Mouse (Mus musculus): ENCODE results near the gene Pom121l2. TPM values are rescaled to one million over a fixed set of nuclear protein-coding genes. Genes with fewer than 3 reads are reported as not detected.

Gene Pom121l2
- polyA plus RNA-seq, 2 experiments from 2014 or later, result not detected

DNA sequence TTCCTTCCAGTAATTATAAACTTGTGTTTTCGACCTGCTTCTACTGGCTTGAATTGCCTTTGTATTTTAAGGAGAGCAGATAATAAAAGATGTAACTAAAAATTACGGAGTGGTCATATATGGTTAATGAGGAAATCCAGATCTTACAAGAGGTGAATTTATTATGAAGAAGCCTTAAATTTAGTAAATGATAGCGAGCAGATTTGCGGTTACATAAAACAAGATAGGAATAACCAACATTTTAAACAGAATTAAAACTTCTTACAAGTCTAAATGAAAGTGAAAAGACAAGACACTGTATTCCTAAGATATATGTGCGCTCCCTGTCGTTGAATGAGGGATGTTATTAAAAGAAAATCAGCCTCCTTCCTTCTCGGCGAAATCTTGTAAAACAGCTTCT lies 13.9 kb downstream of the Pom121l2 start:
- ATAC-seq, result no peak

DNA sequence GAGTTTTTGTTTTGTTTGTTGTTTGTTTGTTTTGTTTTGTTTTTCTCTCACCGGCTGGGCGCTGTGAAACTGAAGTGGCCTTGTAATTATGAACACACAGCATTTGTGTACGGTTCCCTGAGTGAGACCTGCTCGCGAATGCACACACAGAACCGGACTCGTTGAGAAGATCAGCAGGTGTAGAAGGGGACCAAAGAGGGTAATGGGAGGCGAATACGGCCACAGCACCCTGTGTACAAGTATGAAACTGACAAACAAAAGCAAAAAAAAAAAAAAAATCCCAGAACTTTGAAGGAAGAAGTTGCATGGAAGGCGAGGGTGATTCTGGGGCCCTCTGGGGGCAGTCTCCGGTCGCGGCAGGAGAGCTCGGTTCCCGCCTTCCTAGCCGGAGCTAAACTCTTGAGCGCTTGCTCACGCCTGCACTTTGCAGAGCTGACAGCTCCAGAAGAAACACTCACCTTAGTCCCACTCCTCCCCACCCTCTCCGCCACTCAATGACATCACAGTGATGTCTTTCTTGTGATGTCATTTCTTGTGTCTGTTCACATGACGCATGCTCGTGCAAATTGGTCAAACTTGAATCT lies 14.4 kb downstream of the Pom121l2 start:
- peak; percentile 59 for ATAC-seq

DNA sequence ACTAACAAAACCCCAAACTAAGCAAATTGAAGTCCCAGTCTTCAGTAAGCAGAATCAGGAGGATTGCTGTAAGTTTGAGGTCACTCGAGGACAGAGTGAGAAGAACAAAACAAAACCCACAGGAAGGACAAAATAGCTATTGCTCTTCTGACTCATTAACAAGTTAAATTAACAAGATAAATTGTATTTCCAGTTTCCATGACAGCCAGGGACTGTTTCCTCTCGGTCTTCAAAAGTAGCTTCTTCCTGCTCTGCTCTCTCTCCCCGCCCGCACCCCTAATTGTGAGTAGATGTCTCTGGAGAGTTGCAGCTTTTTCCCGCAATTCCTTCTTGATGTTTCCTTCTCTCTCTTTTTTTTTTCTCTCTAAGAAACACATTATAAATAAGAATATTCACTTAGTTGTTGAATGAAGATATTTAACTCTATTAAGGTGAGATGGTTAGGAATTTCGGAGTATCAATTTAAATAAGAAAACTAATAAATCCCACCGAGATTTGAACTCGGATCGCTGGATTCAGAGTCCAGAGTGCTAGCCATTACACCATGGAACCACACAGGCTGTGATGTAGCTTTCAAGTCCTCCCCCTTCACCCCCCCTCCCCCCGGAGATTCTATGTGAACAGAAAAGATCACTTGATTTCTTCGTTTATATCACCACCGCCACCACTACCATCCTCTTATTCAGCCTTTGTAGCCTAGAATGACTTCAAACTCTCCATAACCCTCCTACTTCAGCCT lies 15.3 kb downstream of the Pom121l2 start:
- ATAC-seq, result peak; percentile 71

DNA sequence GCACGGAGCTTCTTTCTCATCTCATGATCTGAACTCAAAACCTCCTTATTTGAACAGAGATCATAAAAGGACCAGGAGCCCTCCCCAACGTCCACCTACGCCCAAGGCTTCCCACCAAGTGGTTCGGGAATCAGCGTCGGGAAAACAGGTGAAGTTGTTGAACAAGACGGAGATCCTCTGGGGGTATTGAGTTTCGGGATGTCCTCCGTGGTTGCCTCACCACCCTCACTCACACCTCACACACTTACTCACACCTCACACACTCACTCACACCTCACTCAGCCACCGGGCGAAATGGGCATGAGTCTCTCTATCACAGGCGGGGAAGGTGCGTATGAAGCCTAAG lies 15.8 kb downstream of the Pom121l2 start:
- no peak for ATAC-seq

DNA sequence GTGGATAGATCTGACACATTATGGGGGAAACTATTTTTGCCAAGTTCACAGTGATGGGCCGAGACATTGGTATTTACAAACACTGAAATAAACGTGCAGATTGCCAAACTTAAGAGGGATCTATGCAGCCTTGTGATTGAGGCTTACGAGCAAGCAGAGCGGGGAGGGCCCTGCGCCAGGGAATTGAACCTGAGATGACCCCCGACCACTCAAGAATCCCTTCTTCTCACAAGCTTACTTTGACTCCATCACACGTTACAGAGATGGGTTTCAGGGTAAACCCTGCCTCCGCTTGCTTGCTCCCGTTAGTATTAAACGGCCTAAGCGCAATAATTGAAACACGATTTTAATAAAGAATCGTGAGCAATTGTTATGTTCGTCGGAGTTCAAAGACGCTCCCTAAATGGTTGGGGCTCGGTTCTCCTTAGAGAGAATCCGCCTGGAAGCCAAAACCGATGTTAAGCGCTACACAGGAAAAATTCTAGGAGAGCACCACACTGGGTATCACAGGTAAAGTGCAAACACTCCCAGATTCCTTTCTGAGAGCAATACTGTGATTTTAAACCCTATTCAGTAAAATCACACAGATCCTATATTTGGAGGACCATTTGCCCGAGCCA lies 16.3 kb downstream of the Pom121l2 start:
- ATAC-seq, result no peak

DNA sequence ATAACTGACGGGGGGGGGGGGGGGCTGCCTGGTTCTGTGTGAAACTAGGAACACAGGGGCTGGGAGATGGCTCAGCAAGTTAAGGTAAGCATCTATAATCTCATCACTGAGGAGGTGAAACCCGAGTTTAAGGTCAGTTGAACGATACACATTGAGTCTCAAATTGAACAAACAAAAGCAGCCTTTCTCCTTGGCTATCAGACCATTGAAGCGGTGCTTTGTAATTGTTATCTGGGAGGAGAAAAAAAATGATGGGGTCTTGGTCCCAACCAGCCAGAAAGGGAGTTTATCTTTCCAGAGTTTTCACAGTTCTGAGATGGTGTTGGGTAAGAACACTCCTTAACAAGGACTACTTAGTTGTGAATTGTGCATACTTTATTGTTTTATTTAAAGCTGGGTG lies 16.8 kb downstream of the Pom121l2 start:
- no peak for ATAC-seq

DNA sequence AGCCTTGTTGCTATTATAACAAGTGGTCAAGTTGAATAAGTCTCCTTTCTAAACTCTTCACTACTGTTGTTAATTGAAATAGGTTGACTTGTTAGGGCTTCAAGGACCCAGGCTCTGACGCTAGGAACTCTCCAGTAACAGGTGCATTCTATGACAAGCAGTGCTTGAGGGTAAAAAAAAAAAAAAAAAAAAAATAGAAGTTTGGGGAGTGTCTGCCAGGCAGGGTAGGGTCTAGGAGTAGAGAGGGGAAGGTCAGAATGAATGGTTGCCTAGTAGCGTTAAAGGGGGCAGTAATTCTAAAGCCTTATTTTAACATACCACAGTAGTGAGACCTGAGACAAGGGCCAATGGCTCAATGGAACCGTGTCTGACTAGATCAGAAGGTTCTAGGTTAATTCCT lies 17.4 kb downstream of the Pom121l2 start:
- ATAC-seq, result no peak

DNA sequence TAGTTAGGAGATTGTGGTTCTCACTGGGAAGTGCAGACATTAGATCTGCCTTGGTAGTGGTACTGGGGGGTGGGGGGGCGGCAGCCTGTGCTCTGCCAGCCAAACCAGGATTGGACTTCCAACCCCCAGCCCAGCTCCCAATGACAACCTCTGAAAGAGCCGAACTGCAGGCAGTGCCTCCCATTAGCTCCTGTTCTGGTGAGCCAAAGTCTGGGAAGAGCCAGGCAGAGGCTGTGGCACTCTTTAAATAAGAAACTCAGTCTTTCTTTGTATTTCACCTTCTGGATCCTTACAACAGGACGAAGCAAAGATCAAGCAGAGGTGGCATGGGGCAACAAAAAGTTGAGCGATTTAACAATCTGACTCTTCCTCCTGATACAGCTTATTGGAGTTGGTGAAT lies 18.2 kb downstream of the Pom121l2 start:
- no peak for ATAC-seq

DNA sequence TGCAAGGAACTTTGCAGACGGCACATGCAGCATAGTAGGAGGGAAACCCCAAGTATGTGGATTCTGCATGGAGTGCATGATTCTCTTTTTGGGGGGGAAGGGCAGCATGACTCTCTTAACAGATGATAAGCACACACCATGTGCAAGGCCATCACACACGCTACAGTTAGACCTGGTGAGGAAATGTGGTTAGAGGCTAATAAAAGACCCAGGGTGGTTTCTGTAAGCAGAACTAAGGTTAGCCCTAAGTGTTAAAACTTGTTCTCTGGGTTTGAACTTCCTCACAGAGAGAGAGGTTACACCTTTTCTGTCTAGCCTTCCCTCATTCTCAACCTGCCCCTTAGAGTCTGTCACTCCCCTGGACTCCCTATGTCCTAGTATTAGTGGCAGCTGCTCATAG lies 20.4 kb downstream of the Pom121l2 start:
- no peak for ATAC-seq

DNA sequence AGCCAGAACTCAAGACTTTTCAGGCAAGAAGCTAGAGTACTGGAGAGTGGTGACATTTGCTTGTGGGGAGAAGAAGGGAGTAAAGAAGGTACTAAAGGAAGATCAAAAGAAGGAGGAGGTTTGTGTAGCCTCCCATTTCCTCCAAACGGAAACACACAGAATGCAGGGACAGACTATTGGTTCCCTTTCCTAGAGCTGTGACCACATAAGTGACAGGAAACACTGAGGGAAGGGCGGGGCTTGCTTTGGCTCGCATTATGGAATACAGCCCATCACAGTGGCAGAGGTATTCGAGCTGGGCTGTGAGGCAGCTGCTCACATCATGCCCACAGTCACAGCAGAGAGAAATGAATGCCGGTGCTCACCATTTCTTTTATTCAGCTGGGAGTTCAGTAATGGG lies 20.8 kb downstream of the Pom121l2 start:
- ATAC-seq, result no peak

DNA sequence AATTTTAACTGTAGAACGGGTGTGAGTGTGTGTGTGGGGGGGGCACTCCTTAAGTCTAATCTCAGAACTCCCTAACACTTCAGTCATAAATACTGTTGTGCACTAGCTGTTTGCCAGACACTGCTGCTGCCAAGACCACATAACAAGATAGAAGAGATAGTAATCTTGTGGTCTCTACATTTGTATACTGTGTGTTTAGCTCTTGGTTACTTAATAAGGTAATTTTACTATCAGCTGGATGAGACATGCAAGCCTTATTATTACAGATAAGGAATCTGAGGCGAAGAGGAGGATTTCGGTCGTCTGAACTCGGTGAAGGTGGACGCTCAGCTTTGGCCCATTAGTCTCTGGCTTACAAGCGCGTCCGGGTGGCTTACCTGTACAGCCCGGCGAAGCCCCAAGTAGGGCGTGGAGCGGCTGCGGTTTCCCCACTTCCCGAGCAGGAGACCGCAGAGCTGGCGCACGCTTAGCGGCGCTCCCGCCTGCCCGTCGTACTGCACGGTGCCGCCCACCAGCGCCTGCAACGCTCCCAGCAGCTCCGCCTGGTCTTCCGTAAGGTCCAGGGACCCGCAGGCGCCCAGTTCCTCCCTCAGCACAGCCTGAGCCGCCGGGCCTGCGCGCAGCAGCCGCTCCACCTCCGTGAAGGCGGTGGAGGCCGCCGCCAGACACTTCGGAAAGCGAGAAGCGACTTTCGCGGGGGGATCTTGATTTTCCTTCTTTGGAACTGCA lies 24.8 kb downstream of the Pom121l2 start:
- ATAC-seq, result peak; percentile 75

DNA sequence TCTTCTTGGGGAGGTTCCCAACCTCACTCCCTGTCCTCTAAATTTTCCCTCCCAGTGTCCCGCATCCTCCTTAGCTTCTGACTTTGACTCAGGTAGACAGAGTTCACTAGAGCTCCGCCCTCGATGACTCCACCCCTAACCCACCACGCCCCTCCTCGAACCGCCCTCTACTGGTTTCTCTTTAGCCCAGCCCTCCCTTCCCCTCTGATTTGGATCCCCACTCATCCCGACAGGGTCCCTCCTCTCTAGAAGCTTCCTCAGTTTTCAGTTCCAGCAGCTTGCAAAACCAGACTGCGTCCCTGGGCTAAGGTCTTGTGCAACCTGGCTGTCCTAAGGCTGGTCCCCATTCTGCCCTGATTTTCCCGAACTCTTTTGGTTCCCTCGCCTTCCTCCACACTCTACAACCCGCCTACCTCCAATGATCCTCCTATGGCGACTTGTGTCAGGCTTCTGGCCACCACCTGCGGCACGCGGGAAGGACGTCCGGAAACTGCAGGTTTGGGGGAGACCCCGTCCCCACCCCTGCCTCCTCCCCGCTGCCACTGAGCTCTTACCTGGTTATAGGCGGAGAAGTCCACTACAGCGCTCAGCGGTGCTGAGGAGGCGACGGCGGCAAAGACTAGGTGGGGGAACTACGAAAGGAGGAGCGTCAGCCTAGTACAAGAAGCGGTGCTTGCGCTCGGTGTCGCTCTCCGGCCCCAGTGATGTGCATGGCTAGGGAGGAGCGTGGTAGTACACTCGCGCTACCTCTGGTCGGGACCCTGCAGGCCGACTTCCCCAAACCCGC lies 25.5 kb downstream of the Pom121l2 start:
- ATAC-seq, result peak; percentile 79

DNA sequence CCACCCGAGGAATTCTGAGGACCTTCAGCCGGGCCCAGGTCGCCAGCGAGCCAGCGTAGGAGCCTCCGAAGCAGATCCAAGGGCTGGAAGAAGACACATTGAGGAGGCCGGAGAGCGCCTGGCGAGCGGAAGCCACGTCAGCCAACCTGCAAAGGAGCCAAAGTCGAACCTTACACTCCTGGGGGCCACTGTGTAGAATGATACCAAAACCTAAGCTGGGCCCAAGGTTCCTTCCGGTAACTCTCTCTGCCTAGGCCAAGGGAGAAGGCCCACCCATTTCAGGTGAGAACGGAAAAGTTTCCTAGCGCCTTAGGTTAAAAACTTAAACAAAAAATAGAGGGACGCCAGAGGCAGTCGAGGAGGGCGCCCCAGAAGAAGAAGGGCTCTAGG lies 26.1 kb downstream of the Pom121l2 start:
- no peak for ATAC-seq

DNA sequence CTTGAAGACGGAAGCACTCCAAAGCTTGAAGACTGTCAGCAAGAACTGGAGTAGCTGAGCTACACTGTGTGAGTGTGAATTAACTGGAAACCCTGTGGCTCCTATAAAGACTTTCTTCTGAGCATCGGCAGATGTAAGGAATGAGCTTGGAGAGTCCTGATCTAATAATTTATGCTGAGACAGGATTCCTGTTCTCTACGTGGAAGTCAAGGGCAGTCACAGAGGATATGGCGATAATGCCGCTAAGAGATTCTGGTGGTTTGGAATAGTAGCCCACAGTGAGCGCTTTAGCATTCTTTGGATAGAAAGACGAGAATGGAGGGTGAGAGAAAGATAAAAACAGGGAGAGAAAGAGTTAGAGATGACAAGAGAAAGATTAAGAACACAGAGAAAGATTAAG lies 26.9 kb downstream of the Pom121l2 start:
- no peak for ATAC-seq

DNA sequence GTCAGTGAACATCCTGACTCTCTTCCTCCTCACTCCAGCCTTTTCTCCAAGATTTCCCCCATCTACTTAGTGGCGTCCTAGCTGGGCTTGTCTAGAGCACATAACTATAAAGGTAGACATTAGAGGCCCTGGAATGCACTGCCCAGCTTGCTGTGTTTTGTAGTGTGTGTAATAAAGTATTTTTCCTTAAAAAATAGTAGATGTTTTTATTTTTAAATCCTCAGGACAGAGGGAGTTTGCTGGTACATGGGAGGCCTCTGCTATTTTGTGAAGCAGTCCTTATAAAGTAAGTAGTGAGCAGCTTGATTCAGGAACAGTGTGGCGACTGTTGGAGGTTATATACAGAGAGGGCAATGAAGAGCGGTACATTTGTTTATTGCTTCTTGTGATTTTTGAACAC lies 27.7 kb downstream of the Pom121l2 start:
- no peak for ATAC-seq

DNA sequence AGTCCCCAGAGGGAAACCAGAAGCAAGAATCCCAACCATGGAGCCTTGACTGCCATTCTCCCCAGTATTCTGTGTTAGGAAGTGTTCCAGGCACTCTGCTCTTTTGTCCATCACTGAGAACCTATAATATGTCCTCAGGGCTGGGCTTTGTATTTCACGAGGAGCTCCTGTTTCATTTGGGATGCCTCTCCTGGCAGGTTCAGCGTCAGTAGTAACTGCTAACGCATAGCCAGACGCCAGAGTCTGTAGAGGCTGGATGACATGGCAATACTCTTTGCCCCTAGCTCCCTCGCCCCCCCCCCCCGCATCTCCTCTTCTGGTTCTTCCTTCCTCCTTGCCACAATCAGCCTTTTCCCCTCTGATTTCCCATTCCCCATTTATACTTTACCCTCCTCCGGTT lies 28.6 kb downstream of the Pom121l2 start, which contains the start of gene Prss16:
Gene Prss16 (minus strand): TSS at position 101 of the 400 bp plus-strand sequence.
- no peak for ATAC-seq

DNA sequence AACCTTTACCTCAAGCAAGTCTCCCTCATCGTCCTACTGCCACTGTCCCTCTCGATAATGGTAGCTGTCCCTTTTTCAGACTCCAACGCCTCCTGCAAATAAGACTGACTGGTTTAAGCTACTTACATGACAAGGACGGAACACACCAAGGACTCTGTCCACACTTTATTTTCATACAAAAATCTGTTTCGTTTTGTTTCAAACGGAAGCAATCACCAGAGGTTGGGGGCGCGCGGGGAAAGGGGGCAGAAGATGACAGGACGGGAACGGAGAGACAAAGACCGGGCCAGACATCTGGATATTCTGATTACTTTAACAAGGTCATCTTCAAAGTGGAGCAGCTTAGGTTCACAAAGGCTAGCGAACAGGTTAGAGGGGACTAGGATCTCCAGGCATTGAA lies 32.7 kb downstream of the Pom121l2 start:
- no peak for ATAC-seq

DNA sequence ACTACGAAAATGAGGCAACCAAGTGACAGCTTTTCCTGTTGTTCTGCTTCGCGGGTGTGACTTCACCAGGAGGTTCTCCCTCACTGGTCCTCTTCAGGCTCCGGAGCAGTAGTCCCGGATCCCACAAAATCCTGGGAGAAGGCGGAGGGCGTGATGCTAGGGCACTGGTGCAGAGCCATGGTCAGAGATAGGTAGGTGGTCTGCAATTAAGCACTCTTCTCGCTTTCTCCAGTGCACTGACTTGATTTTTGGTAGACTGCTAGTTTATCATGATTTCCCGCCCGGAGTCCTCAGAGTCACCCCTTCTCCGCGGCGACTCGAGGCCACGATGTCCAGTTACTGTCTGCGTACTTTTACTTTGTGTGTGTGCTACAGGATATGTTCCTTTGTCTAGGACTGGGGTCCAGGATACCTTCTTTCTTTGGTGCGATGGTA lies 33.4 kb downstream of the Pom121l2 start:
- no peak for ATAC-seq

DNA sequence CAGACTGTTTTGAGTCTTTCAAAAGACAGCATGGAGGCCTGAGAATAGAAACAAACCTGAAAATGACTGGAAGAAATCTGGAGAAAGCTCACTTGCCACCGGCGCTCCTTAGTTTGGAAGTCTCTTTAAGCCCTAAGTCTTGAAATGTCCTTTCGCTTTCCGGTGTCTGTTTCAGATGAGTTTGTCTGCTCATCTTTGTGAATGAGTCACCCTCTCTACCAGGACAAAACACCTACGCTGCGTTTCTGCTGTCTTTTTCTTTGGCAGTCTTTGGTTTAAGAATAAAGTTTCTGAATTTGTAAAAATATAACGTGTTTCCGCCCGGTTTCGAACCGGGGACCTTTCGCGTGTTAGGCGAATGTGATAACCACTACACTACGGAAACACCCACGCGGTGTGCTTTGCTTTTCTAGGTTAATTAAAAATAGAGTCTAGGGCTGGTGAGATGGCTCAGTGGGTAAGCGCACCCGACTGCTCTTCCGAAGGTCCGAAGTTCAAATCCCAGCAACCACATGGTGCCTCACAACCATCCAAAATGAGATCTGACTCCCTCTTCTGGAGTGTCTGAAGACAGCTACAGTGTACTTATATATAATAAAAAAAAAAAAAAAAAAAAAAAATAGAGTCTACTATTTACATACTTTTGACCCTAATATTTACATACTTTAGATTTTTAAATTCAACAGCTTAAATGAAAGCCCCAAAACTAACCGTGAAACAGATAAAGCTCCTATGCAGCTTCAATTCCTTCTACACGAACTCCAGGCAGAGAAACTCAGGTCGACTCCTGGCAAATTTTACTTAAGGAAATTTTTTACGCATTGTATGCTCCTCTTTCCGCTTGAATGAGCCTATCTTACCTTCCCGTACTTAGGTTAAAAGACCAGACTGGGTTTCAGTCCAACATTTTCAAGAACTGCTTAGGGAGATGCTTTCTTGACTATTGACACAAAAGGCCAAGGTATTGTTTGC lies 34.8 kb downstream of the Pom121l2 start:
- ATAC-seq, result peak; percentile 83

DNA sequence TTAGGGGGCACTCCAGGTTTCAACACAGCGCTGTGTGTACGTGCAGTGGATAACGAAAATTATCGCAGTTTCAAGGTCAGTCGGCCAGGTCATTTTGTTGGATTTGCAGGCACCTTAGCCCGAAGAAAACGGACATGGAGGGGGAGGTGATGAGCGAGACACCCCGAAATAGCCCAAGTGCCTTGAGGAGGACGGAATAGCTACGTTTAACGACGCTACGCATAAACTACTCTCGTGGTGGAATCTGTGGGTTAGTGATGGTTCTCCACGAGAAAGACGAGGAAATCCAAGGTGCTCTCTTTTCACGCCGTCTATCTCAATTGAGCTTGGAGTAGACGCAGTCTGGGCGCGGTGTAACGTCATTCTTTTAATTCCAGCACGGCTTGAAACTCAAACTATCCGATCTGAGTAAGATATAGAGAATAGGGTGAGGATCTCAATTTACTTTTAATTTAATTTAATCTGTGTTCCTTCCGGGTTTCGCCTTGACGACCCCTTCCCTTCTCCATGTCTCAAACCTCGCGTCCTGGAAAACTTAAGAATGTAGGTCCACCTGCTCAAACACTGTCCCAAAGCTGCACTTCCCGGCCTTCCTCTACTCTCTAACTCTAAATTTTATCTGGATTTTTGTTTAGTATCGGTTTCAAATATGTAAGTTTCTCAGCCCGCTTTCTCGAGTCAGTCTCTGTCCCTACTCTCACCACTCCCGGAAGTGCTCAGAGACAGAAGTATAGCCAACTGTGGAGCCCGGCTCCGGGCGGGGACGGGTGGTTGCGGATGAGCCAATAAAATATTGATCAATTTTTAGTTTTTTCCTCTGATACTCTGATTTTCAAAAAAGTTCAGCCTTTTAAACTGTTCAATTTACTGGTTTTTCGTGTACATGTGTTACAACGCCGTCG lies 39.2 kb downstream of the Pom121l2 start:
- peak; percentile 48 for ATAC-seq

Measured in CD4-positive, CD25-positive, alpha-beta regulatory T cell, adult 4 months (primary cell).